ENCODE assay signal across 8 mouse cellular contexts in the genomic region with DNA sequence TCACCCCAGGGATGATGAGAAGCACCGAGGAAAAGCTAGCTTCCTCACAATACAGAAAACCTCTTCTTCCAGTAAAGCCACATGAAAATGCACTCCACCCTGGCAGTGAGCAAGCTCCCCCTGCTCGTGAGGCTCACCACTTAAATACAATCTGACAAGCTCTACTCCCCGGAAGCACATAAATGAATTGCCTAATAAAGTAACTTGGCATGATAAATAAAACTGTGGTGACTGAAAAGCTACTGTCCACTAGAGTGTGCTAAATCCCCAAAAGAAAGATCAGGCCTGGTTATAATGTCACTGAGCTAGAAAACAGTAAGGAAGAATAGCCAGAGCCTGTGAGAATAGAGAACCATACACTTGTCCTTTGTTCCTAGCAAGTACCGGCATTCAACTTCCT. TPM values are rescaled to one million over a fixed set of nuclear protein-coding genes. Genes with fewer than 3 reads are reported as not detected.
DNase-seq lines count a peak whose midpoint lies in the region; ATAC-seq and TF ChIP-seq lines count a peak whose summit lies in the region.

No protein-coding gene starts in this region.

- TF ChIP-seq CTCF in lung, adult 2 months (IDR thresholded peaks at IDR 0.05; ENCODE audit: insufficient read depth, low read length): peak; percentile 47; the same call in 1 of the 2 replicates

- no peak overlapping the region for H3K9ac ChIP-seq in forebrain, embryonic 16.5 days (replicated peaks; ENCODE audit: low read depth, low read length)

- no peaks in the 10 kb centered on the region for H3K9me3 ChIP-seq in forebrain, embryonic 16.5 days (ENCODE audit: control insufficient read depth, low read length)

- no peak for TF ChIP-seq POLR2A in lung, adult 2 months (IDR thresholded peaks at IDR 0.05; ENCODE audit: borderline replicate concordance, extremely low read depth, low read depth, low read length)

- WGBS in lung, adult 2 months: 22% methylated on average over 4 of the region's 4 CpGs
- WGBS in forebrain, embryonic 16.5 days: 20% methylated on average over 4 of the region's 4 CpGs

- ATAC-seq in frontal cortex, adult (ENCODE audit: low TSS enrichment): peak; percentile 88
- ATAC-seq in forebrain, embryonic 16.5 days: peak; percentile 82

- no peak overlapping the region for H3K27ac ChIP-seq in forebrain, embryonic 16.5 days (ENCODE audit: low read length)

- no peak overlapping the region for H3K4me3 ChIP-seq in lung, adult 2 months (replicated peaks; ENCODE audit: extremely low read depth, low read depth, low read length)
- H3K4me3 ChIP-seq in forebrain, embryonic 16.5 days (replicated peaks; ENCODE audit: low read length): no peak overlapping the region

- H3K36me3 ChIP-seq in forebrain, embryonic 16.5 days (ENCODE audit: control insufficient read depth, insufficient read depth): no peaks in the 10 kb centered on the region

- H3K4me1 ChIP-seq in lung, adult 2 months (ENCODE audit: control insufficient read depth, insufficient read depth, low read length): no peaks in the 10 kb centered on the region
- peaks cover 9% of the 10 kb centered on the region for H3K4me1 ChIP-seq in forebrain, embryonic 16.5 days (replicated peaks; ENCODE audit: control insufficient read depth, insufficient read depth, low read length)

- H3K27me3 ChIP-seq in forebrain, embryonic 16.5 days (replicated peaks; ENCODE audit: control insufficient read depth, insufficient read depth, low read length): no peaks in the 10 kb centered on the region

- no peak for DNase-seq in frontal cortex, postnatal 10 days (ENCODE audit: low spot score in 2 of 2)
- DNase-seq in lung, adult 2 months: no peak
- no peak for DNase-seq in lung, adult 18-20 months
- DNase-seq in naive thymus-derived CD4-positive, alpha-beta T cell, adult 2 months (ENCODE audit: low read depth): peak; percentile 6
- DNase-seq in adrenal gland, postnatal 10 days: no peak
- DNase-seq in B cell, adult 2 months: no peak

- H3K4me2 ChIP-seq in forebrain, embryonic 16.5 days (ENCODE audit: low read length): no peak overlapping the region

RNA-seq across cellular contexts. Expression of gene Sec22a, which starts 44.4 kb away (rescaled TPM):
- 13.2 and 23.4 TPM in 2 replicates for polyA plus RNA-seq in lung, adult 2 months (2012; rRNA removed)
- polyA plus RNA-seq in forebrain, embryonic 16.5 days (2015; fragmentation: Nextera tagmentation; extraction: Ambion mirVana): 41.8 and 44.2 TPM in 2 replicates
- total RNA-seq in adrenal gland, postnatal 10 days (2021): 10 to 100 TPM; 22.8 to 27.8 TPM
